Mouse (Mus musculus): ENCODE results near the gene Gm9803.

GRCm38 (mm10) chr10:43485751-43486268, 38.1 kb upstream of the Gm9803 start:
- TF ChIP-seq CTCF (IDR thresholded peaks at IDR 0.05; ENCODE audit: control insufficient read depth, insufficient read depth, insufficient read length), result no peak
- no peak for TF ChIP-seq MYOD1 (IDR thresholded peaks at IDR 0.05; ENCODE audit: control insufficient read depth, insufficient read length, low read depth)
- TF ChIP-seq MYOG (IDR thresholded peaks at IDR 0.05; ENCODE audit: control insufficient read depth, extremely low read depth, insufficient read length), result no peak
- no peak for TF ChIP-seq USF1 (IDR thresholded peaks at IDR 0.05; ENCODE audit: low read depth)
